In genomic region chr15:93926842-93927241, GRCm38 (mm10) we compare ENCODE assay signal across 20 mouse cellular contexts.
DNase-seq lines count a peak whose midpoint lies in the region; ATAC-seq and TF ChIP-seq lines count a peak whose summit lies in the region.
"Had no signal": no experiment of that assay in that cellular context is flagged by ENCODE, and none has a peak within 500 bp of the region (broad histone marks: within the 10 kb centered on the region; RNA-seq: fewer than 3 reads in every experiment).

No protein-coding gene starts in this region.

- TF ChIP-seq CTCF in lung, postnatal 0 days (IDR thresholded peaks at IDR 0.05): no peak

- TF ChIP-seq EP300 in lung, postnatal 0 days (IDR thresholded peaks at IDR 0.05): no peak

- no peak overlapping the region for H3K4me2 ChIP-seq in forebrain, embryonic 15.5 days (replicated peaks)
- no peak overlapping the region for H3K4me2 ChIP-seq in neural tube, embryonic 13.5 days
- no peak overlapping the region for H3K4me2 ChIP-seq in neural tube, embryonic 15.5 days
- H3K4me2 ChIP-seq in lung, postnatal 0 days (replicated peaks; ENCODE audit: low read depth, low read length): no peak overlapping the region
- H3K4me2 ChIP-seq: forebrain, embryonic 12.5 days; hindbrain, embryonic 14.5 days; liver, embryonic 11.5 days had no signal

- no peak overlapping the region for H3K4me3 ChIP-seq in forebrain, embryonic 10.5 days
- H3K4me3 ChIP-seq in forebrain, embryonic 15.5 days: no peak overlapping the region
- no peak overlapping the region for H3K4me3 ChIP-seq in neural tube, embryonic 13.5 days
- no peak overlapping the region for H3K4me3 ChIP-seq in neural tube, embryonic 15.5 days (replicated peaks)
- H3K4me3 ChIP-seq in lung, postnatal 0 days (ENCODE audit: low read depth, low read length): no peak overlapping the region
- H3K4me3 ChIP-seq: forebrain, embryonic 12.5 days; megakaryocyte, embryonic 14.5 days had no signal

- no peak overlapping the region for H3K9ac ChIP-seq in forebrain, embryonic 15.5 days (replicated peaks)
- no peak overlapping the region for H3K9ac ChIP-seq in neural tube, embryonic 13.5 days
- no peak overlapping the region for H3K9ac ChIP-seq in neural tube, embryonic 15.5 days (replicated peaks)
- H3K9ac ChIP-seq in lung, postnatal 0 days (replicated peaks; ENCODE audit: low read depth): no peak overlapping the region
- H3K9ac ChIP-seq: forebrain, embryonic 12.5 days; hindbrain, embryonic 14.5 days had no signal

- H3K4me1 ChIP-seq in forebrain, embryonic 10.5 days: peaks cover 15% of the 10 kb centered on the region
- H3K4me1 ChIP-seq in forebrain, embryonic 15.5 days: no peaks in the 10 kb centered on the region
- peaks cover 5% of the 10 kb centered on the region; the same call in 1 of the 2 replicates for H3K4me1 ChIP-seq in neural tube, embryonic 13.5 days (replicated peaks)
- H3K4me1 ChIP-seq in neural tube, embryonic 15.5 days: 0 out of 2 replicates have a peak, but pooled peaks cover 3% of the 10 kb centered on the region
- H3K4me1 ChIP-seq in lung, postnatal 0 days (ENCODE audit: insufficient read depth, low read depth, low read length): peaks cover 2% of the 10 kb centered on the region; the same call in 1 of the 2 replicates
- H3K4me1 ChIP-seq: forebrain, embryonic 12.5 days had no signal

- peak overlapping the region; percentile 53; the same call in 1 of the 2 replicates for H3K27ac ChIP-seq in forebrain, embryonic 10.5 days
- H3K27ac ChIP-seq in forebrain, embryonic 15.5 days (replicated peaks): no peak overlapping the region
- H3K27ac ChIP-seq in neural tube, embryonic 13.5 days (replicated peaks): 0 out of 2 replicates have a peak overlapping the region, but pooled peaks have one; percentile 1
- H3K27ac ChIP-seq in neural tube, embryonic 15.5 days (replicated peaks): 0 out of 2 replicates have a peak overlapping the region, but pooled peaks have one; percentile 37
- H3K27ac ChIP-seq in lung, postnatal 0 days (ENCODE audit: low read length): no peak overlapping the region
- H3K27ac ChIP-seq: forebrain, embryonic 12.5 days; hindbrain, embryonic 14.5 days had no signal

- no peaks in the 10 kb centered on the region for H3K9me3 ChIP-seq in forebrain, embryonic 10.5 days
- no peaks in the 10 kb centered on the region for H3K9me3 ChIP-seq in forebrain, embryonic 15.5 days
- H3K9me3 ChIP-seq in neural tube, embryonic 13.5 days: no peaks in the 10 kb centered on the region
- H3K9me3 ChIP-seq in neural tube, embryonic 15.5 days (replicated peaks): no peaks in the 10 kb centered on the region
- no peaks in the 10 kb centered on the region for H3K9me3 ChIP-seq in lung, postnatal 0 days (ENCODE audit: low read length)
- H3K9me3 ChIP-seq: forebrain, embryonic 12.5 days had no signal

- H3K36me3 ChIP-seq in forebrain, embryonic 10.5 days (replicated peaks): no peaks in the 10 kb centered on the region
- no peaks in the 10 kb centered on the region for H3K36me3 ChIP-seq in forebrain, embryonic 15.5 days
- H3K36me3 ChIP-seq in neural tube, embryonic 13.5 days: no peaks in the 10 kb centered on the region
- H3K36me3 ChIP-seq in neural tube, embryonic 15.5 days: no peaks in the 10 kb centered on the region
- no peaks in the 10 kb centered on the region for H3K36me3 ChIP-seq in lung, postnatal 0 days (ENCODE audit: insufficient read depth, low read length)
- H3K36me3 ChIP-seq: forebrain, embryonic 12.5 days had no signal

- whole genome bisulfite sequencing in forebrain, embryonic 10.5 days: 44% methylated on average over 6 of the region's 6 CpGs
- WGBS in forebrain, embryonic 15.5 days: 35% methylated on average over 6 of the region's 6 CpGs
- WGBS in neural tube, embryonic 13.5 days: 28% methylated on average over 6 of the region's 6 CpGs
- 24% methylated on average over 6 of the region's 6 CpGs for WGBS in neural tube, embryonic 15.5 days
- WGBS in lung, postnatal 0 days: 63% methylated on average over 6 of the region's 6 CpGs

- no peaks in the 10 kb centered on the region for H3K27me3 ChIP-seq in forebrain, embryonic 10.5 days (ENCODE audit: poor library complexity, severe bottlenecking)
- H3K27me3 ChIP-seq in forebrain, embryonic 15.5 days: no peaks in the 10 kb centered on the region
- H3K27me3 ChIP-seq in neural tube, embryonic 13.5 days: no peaks in the 10 kb centered on the region
- H3K27me3 ChIP-seq in neural tube, embryonic 15.5 days (replicated peaks): no peaks in the 10 kb centered on the region
- H3K27me3 ChIP-seq in lung, postnatal 0 days (replicated peaks; ENCODE audit: insufficient read depth, low read length): no peaks in the 10 kb centered on the region
- H3K27me3 ChIP-seq: forebrain, embryonic 12.5 days; Patski had no signal

- no peak for DNase-seq in forebrain, embryonic 10.5 days (ENCODE audit: extremely low spot score, low spot score)
- no peak for DNase-seq in neural tube, embryonic 10.5 days (ENCODE audit: extremely low spot score, low spot score)
- no peak for DNase-seq in adrenal gland, postnatal 10 days
- DNase-seq in lung, postnatal 0 days (ENCODE audit: low spot score): no peak
- DNase-seq in spleen, postnatal 4 days (ENCODE audit: low spot score in 2 of 2): no peak
- DNase-seq: adrenal gland, postnatal 36 days; cerebellum, adult 18-20 months; cerebellum, postnatal 36 days; gastrocnemius, postnatal 36 days; kidney, adult 11 months; lung, adult 18-20 months had no signal

- ATAC-seq in forebrain, embryonic 15.5 days (replicated peaks): no peak
- ATAC-seq in neural tube, embryonic 13.5 days (ENCODE audit: low read depth): 0 out of 2 replicates have a peak, but pooled peaks have one; percentile 15
- ATAC-seq in neural tube, embryonic 15.5 days (ENCODE audit: low FRiP score): no peak
- ATAC-seq in lung, postnatal 0 days: no peak
- ATAC-seq: midbrain, embryonic 16.5 days; Patski had no signal

Comparison
In these comparisons a context has a peak if more than half of its experiments do, and no peak if none do; other contexts are left out.
1. H3K27ac ChIP-seq: peak in forebrain, embryonic 10.5 days (single experiment), neural tube, embryonic 13.5 days (single experiment) and neural tube, embryonic 15.5 days (single experiment); none in forebrain, embryonic 15.5 days (single experiment) and lung, postnatal 0 days (single experiment).